Mouse (Mus musculus) G1E (cell line): ENCODE data around the gene Dnajb7. TPM values are rescaled to one million over a fixed set of nuclear protein-coding genes. Genes with fewer than 3 reads are reported as not detected.
A peak's percentile ranks its signal among the peaks of the same experiment; 100 is the strongest.

Experiments
- ATAC-seq: 2 replicates; pipeline ENCODE4 v1.8.0; 2016; ENCODE audit warnings: mild to moderate bottlenecking; ENCODE audit not compliant: insufficient number of reproducible peaks, poor library complexity, low FRiP score, severe bottlenecking; ENCODE audit errors: extremely low read depth
- DNase-seq: peaks from one replicate; pipeline ENCODE4 v3.0.0; 2012; ENCODE audit warnings: low spot score
- H3K27me3 ChIP-seq: 2 replicates; pipeline ENCODE4 v1.6.1; 2012; ENCODE audit warnings: mild to moderate bottlenecking, low read length, inconsistent platforms; ENCODE audit not compliant: insufficient read depth
- H3K36me3 ChIP-seq: replicated peaks from 2 replicates; pipeline ENCODE3; 2012; ENCODE audit warnings: mild to moderate bottlenecking, inconsistent platforms
- H3K4me1 ChIP-seq: 2 replicates; pipeline ENCODE4 v1.6.1; 2012; ENCODE audit warnings: low read depth, low read length, inconsistent platforms, mixed read lengths; ENCODE audit not compliant: insufficient read depth
- H3K4me3 ChIP-seq: 2 replicates; pipeline ENCODE4 v1.5.1; 2012; ENCODE audit warnings: low read depth, mild to moderate bottlenecking, inconsistent platforms, low read length, moderate library complexity, mixed read lengths
- H3K9me3 ChIP-seq: replicated peaks from 2 replicates; pipeline ENCODE4 v1.6.1; 2012; ENCODE audit warnings: inconsistent platforms
- CTCF ChIP-seq: IDR thresholded peaks from 2 replicates; pipeline ENCODE4 v1.5.1; 2012; ENCODE audit warnings: low read depth, low read length, inconsistent platforms, mixed read lengths
- GATA1 ChIP-seq: IDR thresholded peaks from 2 replicates; pipeline ENCODE4 v1.6.1; 2012; ENCODE audit warnings: borderline replicate concordance, low read length, inconsistent platforms, mixed read lengths
- GATA2 ChIP-seq: IDR thresholded peaks from 2 replicates; pipeline ENCODE4 v1.6.1; 2012; ENCODE audit warnings: low read depth, low read length, inconsistent platforms, borderline replicate concordance
- POLR2AphosphoS5 ChIP-seq: IDR thresholded peaks from 2 replicates; pipeline ENCODE4 v1.6.1; 2012; ENCODE audit warnings: low read depth, low read length, inconsistent platforms; ENCODE audit not compliant: insufficient replicate concordance
- TAL1 ChIP-seq: conservative IDR thresholded peaks from 2 replicates; pipeline ENCODE4 v1.6.1; 2012; ENCODE audit warnings: low read depth, low read length, inconsistent platforms, mixed read lengths
- polyA plus RNA-seq: library from polyadenylated mRNA; stranded (reverse); fragments of >175 nt; gene quantifications from 2 replicates; pipeline ENCODE4 v1.2.3, GENCODE M21; 2012
- total RNA-seq, 2 experiments: library from RNA; stranded (forward) in 1 of 2; stranded (reverse) in 1 of 2; fragments of 200-1000 nt in 1 of 2; fragments of >200 nt in 1 of 2; fragmentation: Nextera tagmentation in 1 of 2; gene quantifications; 2 replicates each; pipeline ENCODE4 v1.2.3; 2014 to 2017

The Dnajb7 gene
- total and polyA plus RNA-seq, 3 experiments: 0.49 TPM; not detected in 2

DNA sequence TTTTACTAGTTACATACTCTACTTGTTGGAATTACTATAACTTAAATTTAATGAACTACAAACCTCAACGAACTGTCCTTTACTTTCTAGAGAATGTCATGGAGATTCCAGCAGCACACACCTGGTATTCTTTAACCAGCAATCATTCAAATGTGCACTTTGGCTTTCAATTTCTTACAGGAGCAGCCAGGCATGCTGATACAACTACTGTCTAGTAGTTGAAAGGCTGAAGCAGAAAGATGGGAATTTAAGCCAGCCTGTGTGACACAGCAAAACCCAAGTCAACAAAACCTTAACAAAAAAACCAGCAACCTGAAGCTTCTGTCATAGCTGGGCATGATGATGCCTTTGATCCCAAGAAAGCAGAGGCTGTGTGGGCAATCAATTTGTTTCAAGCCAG lies 45.6 kb downstream of the Dnajb7 start:
- DNase-seq (no peak), ATAC-seq (no peak)
- H3K4me3 ChIP-seq: no peak overlapping the region
- TF ChIP-seq CTCF: no peak
- no peaks in the 10 kb centered on the region for H3K9me3 ChIP-seq
- H3K36me3 ChIP-seq: peaks cover 65% of the 10 kb centered on the region
- H3K27me3 ChIP-seq: no peaks in the 10 kb centered on the region
- H3K4me1 ChIP-seq: peaks cover 47% of the 10 kb centered on the region

DNA sequence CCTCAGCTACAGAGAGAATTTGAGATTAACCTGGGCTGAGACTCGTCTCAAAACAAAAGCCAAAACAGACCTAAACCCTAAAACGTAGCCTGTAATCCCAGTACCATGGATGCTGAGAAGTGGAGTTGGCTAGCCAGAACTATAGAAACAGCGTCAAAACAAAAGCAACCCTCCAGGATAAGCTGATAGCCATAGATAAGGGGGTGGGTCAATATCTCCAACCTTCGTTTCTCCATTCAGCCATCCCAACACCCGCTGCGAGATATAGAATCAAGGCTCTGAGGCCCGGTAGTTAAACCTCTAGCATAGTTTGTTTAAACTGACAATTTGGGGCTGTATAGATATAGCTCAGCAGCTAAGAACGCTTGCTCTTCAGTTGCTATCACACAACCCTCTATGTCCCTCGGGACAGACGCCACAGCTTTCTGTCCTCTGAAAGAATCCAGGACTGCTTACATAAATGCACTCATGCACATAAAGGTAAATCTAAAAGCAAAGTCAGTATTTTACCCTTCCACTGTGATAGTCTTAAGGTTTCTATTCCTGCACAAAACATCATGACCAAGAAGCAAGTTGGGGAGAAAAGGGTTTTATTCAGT lies 46.6 kb downstream of the Dnajb7 start:
- peaks cover 47% of the 10 kb centered on the region for H3K4me1 ChIP-seq
- peaks cover 62% of the 10 kb centered on the region for H3K36me3 ChIP-seq
- H3K27me3 ChIP-seq: no peaks in the 10 kb centered on the region
- DNase-seq (no peak), ATAC-seq (no peak)
- no peak overlapping the region; the same call in 1 of the 2 replicates for H3K4me3 ChIP-seq
- TF ChIP-seq TAL1 (no peak), CTCF (no peak), GATA1 (no peak), POLR2AphosphoS5 (no peak), GATA2 (no peak)
- no peaks in the 10 kb centered on the region for H3K9me3 ChIP-seq

DNA sequence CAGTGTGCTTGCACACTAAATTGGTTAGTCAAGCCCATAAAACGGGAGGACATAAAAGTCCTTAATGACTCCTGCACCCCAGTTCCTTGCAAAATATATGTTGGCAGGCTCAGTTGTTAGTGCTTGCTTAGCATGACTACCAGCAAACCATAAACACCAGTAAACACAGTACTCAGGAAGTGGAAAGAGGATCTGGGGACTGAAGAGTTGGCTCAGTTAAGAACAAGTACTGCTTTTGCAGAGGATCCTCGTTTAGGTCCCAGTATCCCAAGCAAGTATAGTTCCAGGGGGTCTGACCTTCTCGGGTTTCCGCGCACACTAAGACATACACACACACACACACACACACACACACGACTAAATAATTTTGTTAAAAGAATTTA lies 47.1 kb downstream of the Dnajb7 start:
- H3K4me3 ChIP-seq: peak overlapping the region; percentile 85
- peaks cover 47% of the 10 kb centered on the region for H3K4me1 ChIP-seq
- no peaks in the 10 kb centered on the region for H3K9me3 ChIP-seq
- DNase-seq (peak; percentile 4), ATAC-seq (0 out of 2 replicates have a peak, but pooled peaks have one; percentile 12)
- TF ChIP-seq TAL1: no peak
- no peak for TF ChIP-seq CTCF
- no peak for TF ChIP-seq GATA2
- TF ChIP-seq GATA1: no peak
- TF ChIP-seq POLR2AphosphoS5: no peak
- H3K27me3 ChIP-seq: no peaks in the 10 kb centered on the region
- peaks cover 57% of the 10 kb centered on the region for H3K36me3 ChIP-seq

DNA sequence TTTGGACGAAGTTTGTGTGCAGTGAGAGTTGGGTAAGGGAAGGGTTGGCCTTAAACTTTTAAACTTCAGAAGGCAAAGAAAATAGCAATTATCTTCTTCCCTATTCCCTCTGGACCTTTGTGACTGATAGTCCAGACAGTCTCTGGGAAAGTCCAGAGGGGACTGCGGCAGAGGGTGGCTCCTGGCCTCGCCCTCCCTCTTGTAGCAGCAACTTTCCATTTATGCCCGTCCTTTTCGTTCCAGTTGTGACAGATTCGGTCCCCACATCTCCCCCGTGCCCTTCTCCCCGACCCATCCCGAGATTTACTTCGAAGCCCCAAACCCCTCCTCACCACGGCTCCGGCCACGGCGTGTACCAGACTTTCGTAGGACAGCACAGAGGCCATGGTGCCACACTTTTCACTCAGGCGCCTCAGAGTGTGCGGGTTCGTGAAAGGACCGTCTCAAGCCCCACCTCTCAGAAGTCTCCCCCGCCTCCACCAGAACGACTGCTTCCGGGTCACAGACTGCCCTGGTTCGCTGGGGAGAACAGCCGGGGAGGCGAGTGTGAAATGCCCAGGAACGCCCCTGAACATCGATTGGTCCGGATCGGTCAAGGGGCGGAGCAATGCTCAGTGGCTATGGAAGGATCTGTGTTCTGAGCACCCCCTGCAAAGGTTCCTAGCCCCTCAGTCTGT lies 47.6 kb downstream of the Dnajb7 start, which contains the start of gene Slc25a17:
Gene Slc25a17, minus strand, starts transcription at position 468 of the 677 bp plus-strand sequence.
- DNase-seq (peak; percentile 82), ATAC-seq (peak; percentile 99)
- Histone ChIP-seq H3K27me3 (no peaks in the 10 kb centered on the region), H3K36me3 (peaks cover 53% of the 10 kb centered on the region), H3K4me1 (peaks cover 47% of the 10 kb centered on the region), H3K4me3 (peak within 1 kb of the TSS; percentile 85), H3K9me3 (no peaks in the 10 kb centered on the region)
- TF ChIP-seq TAL1 (no peak), POLR2AphosphoS5 (no peak; the same call in 1 of the 2 replicates), GATA1 (no peak), CTCF (no peak), GATA2 (no peak)

DNA sequence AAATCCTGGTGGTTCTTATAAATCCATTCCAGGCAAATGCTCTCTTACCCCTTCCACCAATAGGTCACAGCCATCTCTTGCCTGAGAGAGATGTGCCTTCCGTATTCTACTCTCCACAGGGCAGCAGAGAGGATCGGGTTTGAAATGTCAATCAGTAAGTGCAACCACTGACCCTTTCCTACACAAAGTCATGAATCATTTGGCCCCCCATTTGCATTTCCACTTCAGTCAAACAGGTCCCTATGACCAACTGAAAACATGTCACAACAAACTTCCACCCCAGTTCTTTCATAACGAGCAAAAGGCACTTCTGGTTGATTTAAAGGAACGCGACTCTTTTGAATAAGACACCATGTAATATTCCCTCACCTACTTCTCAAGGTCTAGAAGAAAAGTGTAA lies 48.7 kb downstream of the Dnajb7 start:
- ATAC-seq (no peak), DNase-seq (no peak)
- H3K36me3 ChIP-seq: peaks cover 44% of the 10 kb centered on the region
- TF ChIP-seq GATA1: no peak
- TF ChIP-seq GATA2: no peak
- no peak for TF ChIP-seq POLR2AphosphoS5
- TF ChIP-seq TAL1: no peak
- TF ChIP-seq CTCF: no peak
- H3K4me3 ChIP-seq: no peak overlapping the region
- no peaks in the 10 kb centered on the region for H3K9me3 ChIP-seq
- H3K27me3 ChIP-seq: no peaks in the 10 kb centered on the region
- peaks cover 47% of the 10 kb centered on the region for H3K4me1 ChIP-seq

DNA sequence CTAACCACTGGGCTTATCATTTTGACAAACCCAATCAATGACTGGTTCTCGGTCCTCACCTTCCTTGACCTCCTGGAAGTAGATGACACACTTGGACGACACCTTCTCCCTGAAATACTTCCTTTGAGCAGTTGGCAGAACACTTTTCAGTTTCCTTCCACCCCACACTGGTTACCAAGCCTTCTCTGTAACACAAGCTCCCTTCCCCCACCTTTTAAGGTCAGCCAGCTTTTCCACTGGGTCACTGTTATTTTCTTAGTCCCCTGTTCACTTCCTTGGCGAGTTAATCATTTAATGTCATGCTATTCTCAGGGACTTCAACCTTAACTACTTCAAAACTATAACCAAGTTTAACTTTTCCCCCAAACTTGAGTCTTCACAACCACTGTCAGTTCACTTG lies 49.2 kb downstream of the Dnajb7 start:
- peaks cover 44% of the 10 kb centered on the region for H3K36me3 ChIP-seq
- TF ChIP-seq GATA1: no peak
- no peak for TF ChIP-seq TAL1
- no peak for TF ChIP-seq CTCF
- no peak for TF ChIP-seq POLR2AphosphoS5
- no peak for TF ChIP-seq GATA2
- ATAC-seq (no peak), DNase-seq (no peak)
- peaks cover 47% of the 10 kb centered on the region for H3K4me1 ChIP-seq
- H3K27me3 ChIP-seq: no peaks in the 10 kb centered on the region
- no peaks in the 10 kb centered on the region for H3K9me3 ChIP-seq
- H3K4me3 ChIP-seq: no peak overlapping the region

DNA sequence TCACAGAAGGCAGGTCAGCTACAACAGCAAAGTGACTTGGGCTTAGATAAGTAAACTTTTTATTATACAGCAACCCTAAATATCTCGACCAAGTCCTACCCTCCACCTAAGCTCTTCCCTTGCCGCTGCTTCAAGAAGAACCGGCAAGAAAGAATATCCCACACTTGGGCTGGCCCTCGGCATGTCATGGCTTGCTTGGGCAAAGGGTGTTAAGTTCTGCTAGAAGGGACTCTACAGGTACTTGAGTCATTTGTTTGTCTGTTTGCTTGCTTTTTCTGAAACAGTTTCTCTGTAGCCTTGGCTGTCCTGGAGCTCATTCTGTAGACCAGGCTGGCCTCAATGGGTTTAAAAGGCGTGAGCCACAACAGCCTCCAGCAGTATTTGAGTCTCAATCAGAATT lies 51.2 kb downstream of the Dnajb7 start:
- Histone ChIP-seq H3K4me1 (peaks cover 37% of the 10 kb centered on the region), H3K27me3 (no peaks in the 10 kb centered on the region), H3K36me3 (peaks cover 35% of the 10 kb centered on the region), H3K9me3 (no peaks in the 10 kb centered on the region), H3K4me3 (no peak overlapping the region)
- TF ChIP-seq GATA1 (no peak), CTCF (no peak), GATA2 (no peak), POLR2AphosphoS5 (no peak), TAL1 (no peak)
- ATAC-seq (no peak), DNase-seq (no peak)
